Mouse (Mus musculus) CD4-positive helper T cell, adult 2 months (primary cell): ENCODE measurements at regions not wholly inside any gene's neighbourhood (a gene's known extent, or its start where the extent isn't known, plus 50 kb on each side); places are given as distances from the start of the nearest gene placed in this dataset.
"Not testable (repeated sequence)": the region's sequence is repeated elsewhere in the genome, so short reads cannot be mapped to it uniquely, and the experiment has no call there.

Experiments
- DNase-seq: peaks from one replicate; pipeline ENCODE4 v3.0.0-alpha.2; 2012; ENCODE audit warnings: low read depth, missing footprints, low spot score

DNA sequence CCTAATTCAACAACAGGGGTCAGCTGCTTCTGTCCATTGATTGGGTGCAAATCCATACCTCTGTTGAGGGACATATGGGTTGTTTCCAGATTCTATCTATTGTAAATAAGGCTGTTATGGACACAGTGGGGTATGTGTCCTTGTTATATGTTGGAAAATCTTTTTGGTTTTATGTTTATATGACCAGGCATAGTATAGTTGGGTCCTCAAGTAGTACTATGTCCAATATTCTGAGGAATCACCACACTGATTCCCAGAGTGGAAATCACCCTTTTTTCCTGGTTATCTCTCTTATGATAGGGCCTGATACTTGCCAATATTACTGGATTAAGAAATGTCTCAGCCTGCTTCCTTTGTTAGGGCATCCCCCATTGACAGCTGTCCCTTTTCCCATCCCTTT lies 1471.0 kb downstream of the Kcnt2 start:
- DNase-seq = no peak

DNA sequence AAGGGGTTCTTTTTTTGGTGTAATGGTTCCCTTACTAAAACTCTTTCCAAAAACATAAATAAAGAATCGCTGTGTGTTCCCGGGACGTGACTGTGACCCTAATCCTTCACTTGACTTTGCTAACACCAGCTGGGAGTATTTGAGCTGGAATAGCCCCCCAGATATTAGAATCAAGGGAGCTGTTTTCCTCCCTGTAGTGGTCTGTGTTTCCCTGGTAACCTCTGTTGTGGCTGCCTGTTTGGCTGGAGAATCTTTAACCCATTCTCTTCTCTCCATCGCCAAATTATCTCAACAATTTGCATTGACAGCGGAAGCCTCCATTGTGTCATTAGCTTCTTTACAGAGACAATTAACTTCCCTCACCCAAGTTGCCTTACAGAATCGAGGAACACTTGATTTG lies 1471.6 kb downstream of the Kcnt2 start:
- no peak for DNase-seq

DNA sequence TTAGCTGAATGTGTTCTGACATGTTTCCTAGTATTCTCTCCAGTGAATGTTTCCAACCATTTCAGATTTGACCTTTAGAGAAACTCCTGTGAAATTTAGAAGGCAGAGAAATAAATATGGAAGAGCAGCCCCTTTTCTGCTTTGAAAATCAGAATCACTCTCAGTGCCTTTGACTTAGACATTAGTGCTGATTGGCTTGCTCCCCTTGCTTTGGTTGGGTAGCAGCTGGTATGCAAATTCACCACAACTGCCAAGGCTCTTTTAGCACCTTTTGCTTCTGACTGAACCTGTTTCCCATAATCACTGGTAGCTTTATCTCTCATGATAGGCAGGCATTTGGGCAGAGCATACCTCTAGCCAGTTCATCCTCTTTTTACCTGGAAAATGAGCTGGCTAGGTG lies 1495.3 kb downstream of the Kcnt2 start:
- no peak for DNase-seq

GRCm38 (mm10) chr1:141776059-141776458 lies 1530.1 kb downstream of the Kcnt2 start:
- DNase-seq = no peak

GRCm38 (mm10) chr1:141783367-141783766 lies 1537.4 kb downstream of the Kcnt2 start:
- DNase-seq = no peak

DNA sequence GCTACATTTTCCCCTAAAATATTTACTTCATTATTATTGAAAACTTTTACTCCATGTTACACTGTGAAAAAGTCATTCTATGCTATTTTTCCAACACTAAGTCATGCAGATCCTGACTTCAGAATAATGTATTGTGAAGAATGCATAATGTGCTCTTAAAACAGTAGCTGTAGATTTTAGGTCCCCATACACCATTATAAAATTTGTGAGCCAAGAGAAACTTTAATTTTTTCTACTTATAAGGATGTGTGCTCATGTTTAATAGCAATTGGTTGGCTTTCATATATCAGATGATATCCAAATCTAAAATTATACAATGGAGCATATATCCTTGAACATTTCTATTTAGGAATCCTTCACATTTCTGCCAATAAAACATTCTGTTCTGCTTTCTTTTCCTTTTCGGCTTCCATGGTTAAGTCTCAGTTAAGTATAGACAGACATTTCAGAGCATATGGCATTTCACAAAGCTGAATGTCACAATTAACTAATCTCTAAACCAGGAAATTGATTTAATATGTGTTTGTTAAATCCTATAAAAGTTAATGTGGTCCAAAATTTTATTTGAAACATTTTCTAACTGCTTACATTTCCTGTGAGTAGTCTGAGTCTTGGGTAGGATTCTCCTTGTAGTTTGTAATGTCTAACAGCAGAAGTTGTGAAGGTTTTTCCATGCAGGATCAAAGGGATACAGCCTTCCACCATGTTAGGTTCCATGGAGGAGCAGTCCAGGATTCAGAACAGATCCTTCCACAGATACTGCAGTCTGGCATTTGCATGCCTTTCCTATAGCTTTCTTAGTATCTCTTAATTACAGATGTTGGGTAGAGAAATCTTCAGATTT lies 1567.6 kb downstream of the Kcnt2 start:
- DNase-seq = no peak

GRCm38 (mm10) chr1:141831444-141831843 lies 1585.5 kb downstream of the Kcnt2 start:
- peak; percentile 4 for DNase-seq

- no peak for DNase-seq
These were observed 1596.6 kb downstream of the Kcnt2 start for GRCm38 (mm10) chr1:141842547-141842946.

- not testable (repeated sequence) for DNase-seq
These were observed 1607.9 kb downstream of the Kcnt2 start for GRCm38 (mm10) chr1:141853841-141854240.

DNA sequence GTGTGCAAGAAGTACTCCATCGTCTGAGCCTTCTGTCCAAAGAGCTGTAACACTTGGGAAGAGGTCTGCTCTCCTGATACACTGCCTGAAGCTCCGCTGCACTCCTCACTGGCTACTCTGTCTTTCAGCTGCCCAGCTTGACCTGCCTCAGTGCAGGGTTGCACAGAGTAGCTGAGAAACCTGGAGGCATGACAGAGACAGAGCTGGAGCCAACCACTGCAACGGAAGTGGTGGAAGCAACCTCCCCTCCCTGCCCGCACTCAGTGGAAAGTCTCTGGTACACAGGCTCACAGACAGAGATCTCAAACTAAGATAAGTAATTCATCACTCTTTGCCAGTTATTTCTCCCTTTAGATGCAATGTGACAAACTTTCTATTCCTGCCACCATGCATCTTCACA lies 1638.4 kb downstream of the Kcnt2 start:
- peak; percentile 56 for DNase-seq

GRCm38 (mm10) chr1:141897924-141898455 lies 1652.0 kb downstream of the Kcnt2 start:
- peak; percentile 43 for DNase-seq

- DNase-seq = no peak
These were observed 1665.9 kb downstream of the Kcnt2 start for GRCm38 (mm10) chr1:141911714-141912398.

- DNase-seq = no peak
These were observed 1680.2 kb downstream of the Kcnt2 start for GRCm38 (mm10) chr1:141926194-141926593.

GRCm38 (mm10) chr1:141926804-141927203 lies 1680.8 kb downstream of the Kcnt2 start:
- peak; percentile 6 for DNase-seq

DNA sequence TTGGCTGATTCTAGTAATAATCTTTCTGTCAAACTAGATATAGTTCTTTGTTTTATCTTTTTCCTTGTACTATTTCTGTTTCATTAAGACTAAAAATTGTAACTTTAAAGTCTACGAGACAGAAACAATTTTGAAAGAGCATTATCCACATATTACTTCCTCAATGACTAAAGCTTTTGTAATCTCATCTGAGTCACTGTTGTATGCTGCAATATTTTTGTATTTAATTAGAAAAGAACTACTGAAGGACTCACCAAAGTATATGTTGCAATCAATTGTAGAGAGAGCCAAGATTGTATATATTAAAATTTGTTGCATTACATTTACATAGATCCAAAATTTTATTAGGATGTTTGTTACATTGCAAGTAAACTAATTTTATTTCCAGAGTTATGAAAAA lies 1692.4 kb upstream of the B3galt2 start:
- DNase-seq = no peak

DNA sequence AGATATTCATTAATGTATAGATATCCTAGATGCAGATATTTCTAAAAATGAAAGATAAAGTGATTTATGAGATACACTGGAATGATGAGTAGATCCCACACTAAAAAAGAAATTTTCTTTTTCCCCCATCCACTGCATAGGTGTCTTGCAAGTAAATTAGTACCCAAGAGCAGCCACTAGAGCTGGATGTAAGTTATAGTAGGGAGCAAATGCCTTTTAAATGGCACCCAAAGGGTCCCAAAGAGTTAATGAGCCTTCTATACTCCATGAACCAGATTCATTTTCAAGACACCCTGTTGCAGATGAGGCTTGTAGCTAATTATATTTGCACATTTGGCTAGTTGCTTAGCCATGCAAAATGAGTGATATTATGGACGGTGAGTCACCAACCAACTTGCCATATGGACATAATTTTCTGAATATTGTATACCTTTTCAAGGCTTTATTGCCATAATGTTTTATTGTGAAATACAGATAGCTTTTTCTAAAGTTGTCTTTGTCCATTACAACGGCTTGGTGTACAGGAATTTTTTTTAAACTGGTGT lies 1686.1 kb upstream of the B3galt2 start:
- no peak for DNase-seq

DNA sequence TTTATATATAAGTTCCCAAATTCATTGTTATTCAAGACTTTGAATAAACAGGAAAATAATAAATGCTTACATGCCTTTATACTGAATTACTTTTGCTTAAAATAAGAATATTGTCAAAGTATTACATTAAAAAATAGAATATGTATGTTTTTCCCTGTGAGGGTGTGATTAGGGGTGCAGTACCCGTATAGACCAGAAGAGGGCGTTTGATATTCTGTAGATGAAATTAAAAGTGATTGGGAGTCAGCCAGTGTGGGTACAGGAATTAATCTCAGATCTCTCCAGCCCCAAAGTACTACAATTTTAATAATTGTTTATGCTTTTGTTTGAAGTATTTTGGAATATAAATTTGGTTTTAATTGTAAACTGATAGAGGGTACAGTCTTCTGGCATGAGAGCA lies 1678.7 kb upstream of the B3galt2 start:
- DNase-seq = no peak

GRCm38 (mm10) chr1:141968133-141968532 lies 1672.3 kb upstream of the B3galt2 start:
- DNase-seq = no peak

DNA sequence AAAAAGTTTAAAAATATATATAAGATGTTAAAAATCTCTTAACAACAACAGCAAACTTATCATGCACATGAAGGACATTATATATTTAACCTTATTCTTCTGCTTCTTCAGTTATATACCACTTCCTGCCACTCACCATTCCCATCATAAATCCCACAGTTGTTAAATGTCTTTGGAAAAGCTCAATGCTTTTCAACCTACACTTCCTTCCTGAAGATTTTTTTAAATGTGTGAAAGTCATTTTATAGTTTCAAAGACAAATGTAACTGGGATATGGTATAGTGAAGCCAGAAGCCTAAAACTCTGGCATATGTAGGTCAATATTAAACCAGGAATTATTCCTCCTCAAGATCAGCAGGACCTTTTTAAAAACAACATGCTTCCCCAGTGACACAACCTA lies 1666.1 kb upstream of the B3galt2 start:
- no peak for DNase-seq

DNA sequence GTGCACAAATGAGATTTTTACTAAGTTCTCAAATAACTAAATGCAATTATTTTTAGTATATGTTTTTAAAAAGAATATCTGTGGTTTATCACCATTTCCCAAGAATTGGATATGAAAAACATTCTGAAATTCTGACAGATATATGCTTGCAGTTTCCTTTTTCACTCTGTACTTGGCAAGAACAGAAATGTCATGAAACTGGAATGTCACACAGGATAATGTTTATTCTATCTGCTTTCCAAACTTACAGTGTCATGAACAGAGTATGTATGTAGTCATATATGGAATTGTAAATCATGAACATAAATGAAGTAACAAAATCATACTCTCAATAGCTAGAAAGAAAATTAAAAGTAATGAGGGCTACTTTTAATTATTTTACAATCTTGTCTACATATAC lies 1640.7 kb upstream of the B3galt2 start:
- no peak for DNase-seq

- DNase-seq = no peak
These were observed 1640.1 kb upstream of the B3galt2 start for GRCm38 (mm10) chr1:142000335-142000734.

- no peak for DNase-seq
These were observed 1634.1 kb upstream of the B3galt2 start for GRCm38 (mm10) chr1:142006316-142006715.
